Mouse (Mus musculus) inflammation-experienced regulatory T-cells, adult 6 months (primary cell): ENCODE results near the gene Arhgef28. TPM values are rescaled to one million over a fixed set of nuclear protein-coding genes. Genes with fewer than 3 reads are reported as not detected.
"Not testable (repeated sequence)": the region's sequence is repeated elsewhere in the genome, so short reads cannot be mapped to it uniquely, and the experiment has no call there.

Experiments used
- ATAC-seq: one replicate; pipeline ENCODE4 v1.8.0; 2017
- polyA plus RNA-seq, 3 experiments: library from polyadenylated mRNA; unstranded; fragments of 100-300 nt; shearing (Covaris generic); gene quantifications; one replicate each; pipeline ENCODE4 v1.2.1; 2017

Gene Arhgef28
- polyA plus RNA-seq, 3 experiments from 2014 or later = 0.17 to 0.33 TPM; not detected in 1

- no peak for ATAC-seq
Observed at GRCm38 (mm10) chr13:98122766-98123165, 83.5 kb downstream of the Arhgef28 start.

- ATAC-seq = no peak
Observed at GRCm38 (mm10) chr13:98121993-98122392, 84.2 kb downstream of the Arhgef28 start.

- no peak for ATAC-seq
Observed at GRCm38 (mm10) chr13:98121124-98121470, 85.1 kb downstream of the Arhgef28 start.

GRCm38 (mm10) chr13:98120356-98121123 lies 85.7 kb downstream of the Arhgef28 start:
- ATAC-seq = no peak

- no peak for ATAC-seq
Observed at GRCm38 (mm10) chr13:98118291-98118690, 87.9 kb downstream of the Arhgef28 start.

- ATAC-seq = no peak
Observed at GRCm38 (mm10) chr13:98117566-98118254, 88.5 kb downstream of the Arhgef28 start.

- no peak for ATAC-seq
Observed at GRCm38 (mm10) chr13:98115650-98116049, 90.6 kb downstream of the Arhgef28 start.

GRCm38 (mm10) chr13:98115051-98115450 lies 91.2 kb downstream of the Arhgef28 start:
- ATAC-seq = no peak

- ATAC-seq = no peak
Observed at GRCm38 (mm10) chr13:98112812-98113503, 93.3 kb downstream of the Arhgef28 start.

GRCm38 (mm10) chr13:98111531-98111930 lies 94.7 kb downstream of the Arhgef28 start:
- no peak for ATAC-seq

- no peak for ATAC-seq
Observed at GRCm38 (mm10) chr13:98111021-98111420, 95.2 kb downstream of the Arhgef28 start.

GRCm38 (mm10) chr13:98108481-98108880 lies 97.8 kb downstream of the Arhgef28 start:
- not testable (repeated sequence) for ATAC-seq

GRCm38 (mm10) chr13:98107621-98108020 lies 98.6 kb downstream of the Arhgef28 start:
- no peak for ATAC-seq

- no peak for ATAC-seq
Observed at GRCm38 (mm10) chr13:98095966-98096365, 110.3 kb downstream of the Arhgef28 start.

- no peak for ATAC-seq
Observed at GRCm38 (mm10) chr13:98094332-98094731, 111.9 kb downstream of the Arhgef28 start.

- ATAC-seq = no peak
Observed at GRCm38 (mm10) chr13:98093483-98093882, 112.8 kb downstream of the Arhgef28 start.

GRCm38 (mm10) chr13:98092354-98093002 lies 113.8 kb downstream of the Arhgef28 start:
- no peak for ATAC-seq

GRCm38 (mm10) chr13:98079640-98080039 lies 126.6 kb downstream of the Arhgef28 start:
- ATAC-seq = no peak

GRCm38 (mm10) chr13:98078251-98078650 lies 128.0 kb downstream of the Arhgef28 start:
- no peak for ATAC-seq

GRCm38 (mm10) chr13:98077216-98077615 lies 129.0 kb downstream of the Arhgef28 start:
- ATAC-seq = no peak

GRCm38 (mm10) chr13:98074871-98075270 lies 131.4 kb downstream of the Arhgef28 start:
- no peak for ATAC-seq

- ATAC-seq = no peak
Observed at GRCm38 (mm10) chr13:98073190-98073589, 133.0 kb downstream of the Arhgef28 start.

GRCm38 (mm10) chr13:98070458-98070857 lies 135.8 kb downstream of the Arhgef28 start:
- ATAC-seq = no peak
